ENCODE assay signal across 27 mouse cellular contexts in genomic region chr11:70107085-70107484, GRCm38 (mm10). TPM values are rescaled to one million over a fixed set of nuclear protein-coding genes. Genes with fewer than 3 reads are reported as not detected.
"Had no signal": no experiment of that assay in that cellular context is flagged by ENCODE, and none has a peak within 500 bp of the region (broad histone marks: within the 10 kb centered on the region; RNA-seq: fewer than 3 reads in every experiment).

No protein-coding gene starts in this region.

- H3K4me1 ChIP-seq: limb, embryonic 12.5 days; limb, embryonic 15.5 days; lung, embryonic 15.5 days; neural tube, embryonic 13.5 days; stomach, embryonic 15.5 days had no signal

- H3K27ac ChIP-seq: layer of hippocampus, adult 2 months; left cerebral cortex, adult 2 months; limb, embryonic 12.5 days; limb, embryonic 15.5 days; liver, embryonic 15.5 days; lung, embryonic 15.5 days; midbrain, embryonic 10.5 days; neural tube, embryonic 13.5 days; stomach, embryonic 15.5 days had no signal

- H3K4me2 ChIP-seq: limb, embryonic 12.5 days; limb, embryonic 15.5 days; liver, embryonic 11.5 days; liver, embryonic 15.5 days; lung, embryonic 15.5 days; neural tube, embryonic 13.5 days; stomach, embryonic 15.5 days had no signal

- H3K9ac ChIP-seq: limb, embryonic 12.5 days; limb, embryonic 15.5 days; liver, embryonic 15.5 days; lung, embryonic 15.5 days; neural tube, embryonic 13.5 days; stomach, embryonic 15.5 days had no signal

- H3K9me3 ChIP-seq: limb, embryonic 15.5 days; liver, embryonic 15.5 days; lung, embryonic 15.5 days; megakaryocyte, embryonic 14.5 days; midbrain, embryonic 10.5 days; neural tube, embryonic 13.5 days; stomach, embryonic 15.5 days had no signal

- H3K27me3 ChIP-seq: limb, embryonic 15.5 days; liver, embryonic 15.5 days; lung, embryonic 15.5 days; neural tube, embryonic 13.5 days; stomach, embryonic 15.5 days had no signal

- DNase-seq: kidney, adult 18-20 months; kidney, adult 9 months; kidney, postnatal 25 days; layer of hippocampus, postnatal 36 days; left cerebral cortex, postnatal 4 days; lung, postnatal 10 days; lung, postnatal 36 days; midbrain, embryonic 14.5 days; retina, postnatal 1 day; right cerebral cortex, postnatal 25 days; spleen, adult 18-20 months; thymus, postnatal 25 days had no signal

- H3K4me3 ChIP-seq: layer of hippocampus, adult 2 months; left cerebral cortex, adult 2 months; limb, embryonic 12.5 days; limb, embryonic 15.5 days; liver, embryonic 15.5 days; lung, embryonic 15.5 days; megakaryocyte, embryonic 14.5 days; midbrain, embryonic 10.5 days; neural tube, embryonic 13.5 days; stomach, embryonic 15.5 days had no signal

- H3K36me3 ChIP-seq: limb, embryonic 12.5 days; limb, embryonic 15.5 days; liver, embryonic 15.5 days; lung, embryonic 15.5 days; midbrain, embryonic 10.5 days; neural tube, embryonic 13.5 days; stomach, embryonic 15.5 days had no signal

RNA-seq across cellular contexts. Expression of gene Asgr2, which starts 14.6 kb away (rescaled TPM):
- total RNA-seq: layer of hippocampus, adult 2 months; layer of hippocampus, postnatal 10 days; layer of hippocampus, postnatal 36 days; left cerebral cortex, adult 2 months; left cerebral cortex, postnatal 14 days; left cerebral cortex, postnatal 4 days; neutrophil, adult 5-6 weeks had no signal
- polyA plus RNA-seq: limb, embryonic 12.5 days; midbrain, embryonic 10.5 days; midbrain, embryonic 14.5 days; neural tube, embryonic 13.5 days had no signal

RNA-seq across cellular contexts. Expression of gene Mgl2, which starts 23.0 kb away (rescaled TPM):
- total RNA-seq: neutrophil, adult 5-6 weeks had no signal
- polyA plus RNA-seq: limb, embryonic 12.5 days; midbrain, embryonic 10.5 days had no signal

RNA-seq across cellular contexts. Expression of gene Clec10a, which starts 48.9 kb away (rescaled TPM):
- polyA plus RNA-seq: limb, embryonic 12.5 days had no signal

RNA-seq across cellular contexts. Expression of gene Asgr1, which starts 53.2 kb away (rescaled TPM):
- total RNA-seq: neutrophil, adult 5-6 weeks had no signal
- polyA plus RNA-seq: large intestine, adult 2 months had no signal
